Mouse (Mus musculus): ENCODE data around the gene Etv4. TPM values are rescaled to one million over a fixed set of nuclear protein-coding genes. Genes with fewer than 3 reads are reported as not detected.
A peak's percentile ranks its signal among the peaks of the same experiment; 100 is the strongest.

Etv4 gene
- polyA plus RNA-seq, 1 experiment from 2014 or later = 4.9 TPM

DNA sequence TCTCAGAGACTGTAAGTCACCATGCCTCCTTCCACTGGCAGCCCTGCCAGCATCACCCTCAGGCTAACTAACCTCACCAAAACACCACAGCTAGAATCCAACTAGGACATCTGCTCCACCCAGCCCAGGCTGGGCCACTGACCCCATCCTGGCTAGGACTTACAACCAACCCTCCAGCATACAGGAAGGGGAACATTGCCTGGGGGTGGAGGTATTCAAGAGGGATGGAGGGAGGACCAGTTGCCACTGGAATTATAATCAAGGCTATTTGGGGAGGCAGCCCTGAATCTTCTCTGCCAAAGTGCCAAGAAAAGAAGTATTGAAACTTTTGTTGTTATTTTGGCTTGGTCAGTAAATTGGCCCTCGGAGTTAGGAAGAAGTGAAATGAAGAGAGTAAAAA lies 2.0 kb downstream of the Etv4 start:
- Histone ChIP-seq H3K9me3 (replicated peaks; ENCODE audit: control insufficient read depth, low read length) (no peaks in the 10 kb centered on the region), H3K27me3 (ENCODE audit: control insufficient read depth, insufficient read depth, low read length) (peaks cover 53% of the 10 kb centered on the region), H3K4me2 (ENCODE audit: low read depth, low read length) (no peak overlapping the region), H3K4me1 (ENCODE audit: control insufficient read depth, insufficient read depth, low read length) (peaks cover 17% of the 10 kb centered on the region), H3K9ac (ENCODE audit: low read length) (no peak overlapping the region), H3K27ac (ENCODE audit: low read length) (no peak overlapping the region), H3K36me3 (ENCODE audit: control insufficient read depth, insufficient read depth, low read length) (no peaks in the 10 kb centered on the region), H3K4me3 (replicated peaks; ENCODE audit: low read length) (no peak overlapping the region)
- WGBS = 75% methylated on average over 1 of the region's 1 CpGs
- ATAC-seq (ENCODE audit: insufficient read depth, low FRiP score) = no peak

DNA sequence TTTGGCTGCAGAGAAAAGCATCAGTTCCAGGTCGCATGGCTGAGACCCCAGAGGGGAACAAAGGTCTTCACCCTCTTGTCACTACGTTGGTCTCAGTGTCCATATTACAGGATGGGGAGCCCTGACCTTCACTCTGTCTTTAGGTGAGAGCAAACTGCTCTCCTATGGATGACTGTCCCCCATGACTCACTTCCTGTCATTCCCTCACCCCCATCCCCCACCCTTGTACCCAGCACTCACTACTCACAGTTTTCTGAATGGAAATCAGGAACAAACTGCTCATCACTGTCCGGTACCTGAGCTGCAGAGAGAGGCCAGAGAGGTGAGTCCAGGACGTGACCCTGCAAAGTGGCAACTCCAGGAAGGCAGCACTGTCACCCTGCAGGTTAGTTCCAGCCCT lies 8.3 kb downstream of the Etv4 start:
- ATAC-seq (ENCODE audit: insufficient read depth, low FRiP score) = no peak
- H3K36me3 ChIP-seq (ENCODE audit: control insufficient read depth, insufficient read depth, low read length) = no peaks in the 10 kb centered on the region
- H3K27me3 ChIP-seq (ENCODE audit: control insufficient read depth, insufficient read depth, low read length) = peaks cover 11% of the 10 kb centered on the region; the same call in 1 of the 2 replicates
- peaks cover 2% of the 10 kb centered on the region for H3K4me1 ChIP-seq (ENCODE audit: control insufficient read depth, insufficient read depth, low read length)
- no peak overlapping the region for H3K4me3 ChIP-seq (replicated peaks; ENCODE audit: low read length)
- H3K9ac ChIP-seq (ENCODE audit: low read length) = no peak overlapping the region
- no peaks in the 10 kb centered on the region for H3K9me3 ChIP-seq (replicated peaks; ENCODE audit: control insufficient read depth, low read length)
- H3K27ac ChIP-seq (ENCODE audit: low read length) = no peak overlapping the region
- no peak overlapping the region for H3K4me2 ChIP-seq (ENCODE audit: low read depth, low read length)
- WGBS = 80% methylated on average over 4 of the region's 4 CpGs

DNA sequence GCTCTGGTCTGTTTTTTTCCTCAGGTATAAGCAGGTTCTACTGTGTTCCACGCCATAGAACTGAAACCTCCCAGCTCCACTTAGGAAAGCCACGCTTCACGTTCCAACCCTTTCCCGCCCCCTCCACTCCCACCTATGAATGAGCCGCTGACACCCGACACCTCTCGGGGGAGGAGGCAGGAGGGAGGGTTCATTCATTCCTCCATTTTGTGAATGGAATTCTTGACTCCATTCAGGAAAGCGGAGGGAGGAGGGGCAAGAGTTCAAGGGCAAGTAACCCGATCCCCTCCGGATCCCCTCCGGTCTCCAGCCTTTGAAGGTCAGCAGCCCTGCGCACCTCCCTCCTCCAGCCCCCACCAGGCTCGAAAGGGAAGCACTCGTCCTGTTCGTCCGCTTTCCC lies 12.7 kb downstream of the Etv4 start:
- Histone ChIP-seq H3K4me2 (ENCODE audit: low read depth, low read length) (peak overlapping the region; percentile 57), H3K27ac (ENCODE audit: low read length) (no peak overlapping the region), H3K9ac (ENCODE audit: low read length) (peak overlapping the region; percentile 34), H3K36me3 (ENCODE audit: control insufficient read depth, insufficient read depth, low read length) (no peaks in the 10 kb centered on the region), H3K9me3 (replicated peaks; ENCODE audit: control insufficient read depth, low read length) (no peaks in the 10 kb centered on the region), H3K27me3 (ENCODE audit: control insufficient read depth, insufficient read depth, low read length) (peaks cover 4% of the 10 kb centered on the region; the same call in 1 of the 2 replicates), H3K4me3 (replicated peaks; ENCODE audit: low read length) (peak overlapping the region; percentile 28), H3K4me1 (ENCODE audit: control insufficient read depth, insufficient read depth, low read length) (peaks cover 2% of the 10 kb centered on the region)
- peak; percentile 87 for ATAC-seq (ENCODE audit: insufficient read depth, low FRiP score)
- 0% methylated on average over 16 of the region's 16 CpGs for WGBS

DNA sequence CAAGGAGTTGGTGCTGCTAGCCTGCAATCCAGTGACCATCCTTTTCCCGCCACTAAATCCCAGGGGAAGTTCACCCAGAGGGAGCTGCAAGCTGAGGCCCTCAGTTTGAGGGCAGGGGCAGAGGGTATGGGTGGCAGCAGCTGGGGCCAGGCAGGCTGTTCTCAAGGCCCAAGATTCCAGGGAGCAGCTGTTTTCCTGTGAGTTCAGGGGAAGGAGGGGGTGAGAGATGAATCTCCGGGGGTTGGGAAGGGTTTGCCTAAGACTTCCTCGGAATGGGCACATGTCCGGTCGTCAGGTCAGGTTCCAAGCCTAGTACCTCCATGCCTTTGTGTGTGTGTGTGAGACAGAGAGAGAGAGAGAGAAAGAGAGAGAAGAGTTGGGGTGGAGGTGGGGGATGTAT lies 13.1 kb downstream of the Etv4 start:
- H3K4me1 ChIP-seq (ENCODE audit: control insufficient read depth, insufficient read depth, low read length) = peaks cover 2% of the 10 kb centered on the region
- no peaks in the 10 kb centered on the region for H3K9me3 ChIP-seq (replicated peaks; ENCODE audit: control insufficient read depth, low read length)
- no peak overlapping the region for H3K9ac ChIP-seq (ENCODE audit: low read length)
- peak overlapping the region; percentile 57 for H3K4me2 ChIP-seq (ENCODE audit: low read depth, low read length)
- H3K36me3 ChIP-seq (ENCODE audit: control insufficient read depth, insufficient read depth, low read length) = no peaks in the 10 kb centered on the region
- peak overlapping the region; percentile 28 for H3K4me3 ChIP-seq (replicated peaks; ENCODE audit: low read length)
- no peak overlapping the region for H3K27ac ChIP-seq (ENCODE audit: low read length)
- H3K27me3 ChIP-seq (ENCODE audit: control insufficient read depth, insufficient read depth, low read length) = peaks cover 4% of the 10 kb centered on the region; the same call in 1 of the 2 replicates
- WGBS = 8% methylated on average over 5 of the region's 5 CpGs
- no peak for ATAC-seq (ENCODE audit: insufficient read depth, low FRiP score)

DNA sequence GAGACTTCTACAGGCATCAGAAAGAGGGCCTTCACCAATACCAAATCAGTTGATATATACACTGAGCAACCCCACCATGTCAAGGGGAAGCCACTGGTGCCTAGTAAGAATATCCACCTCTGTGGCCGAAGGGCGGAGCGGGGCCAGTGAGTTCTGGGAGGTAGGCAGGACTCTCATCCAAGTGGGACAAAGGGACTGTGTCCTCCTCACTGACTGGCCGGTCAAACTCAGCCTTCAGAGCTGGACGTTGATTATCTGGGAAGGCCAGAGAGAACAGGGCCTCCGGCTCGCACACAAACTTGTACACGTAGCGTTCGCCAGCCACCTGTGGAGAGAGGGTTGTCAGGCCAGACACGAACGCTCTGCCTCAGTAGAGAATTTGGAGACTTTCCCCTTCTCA lies 14.9 kb downstream of the Etv4 start:
- Histone ChIP-seq H3K9me3 (replicated peaks; ENCODE audit: control insufficient read depth, low read length) (no peaks in the 10 kb centered on the region), H3K27ac (ENCODE audit: low read length) (no peak overlapping the region), H3K4me1 (ENCODE audit: control insufficient read depth, insufficient read depth, low read length) (peaks cover 2% of the 10 kb centered on the region), H3K4me3 (replicated peaks; ENCODE audit: low read length) (no peak overlapping the region), H3K4me2 (ENCODE audit: low read depth, low read length) (no peak overlapping the region), H3K9ac (ENCODE audit: low read length) (no peak overlapping the region), H3K27me3 (ENCODE audit: control insufficient read depth, insufficient read depth, low read length) (peaks cover 4% of the 10 kb centered on the region; the same call in 1 of the 2 replicates), H3K36me3 (ENCODE audit: control insufficient read depth, insufficient read depth, low read length) (peaks cover 12% of the 10 kb centered on the region; the same call in 1 of the 2 replicates)
- WGBS = 93% methylated on average over 12 of the region's 12 CpGs
- ATAC-seq (ENCODE audit: insufficient read depth, low FRiP score) = no peak

DNA sequence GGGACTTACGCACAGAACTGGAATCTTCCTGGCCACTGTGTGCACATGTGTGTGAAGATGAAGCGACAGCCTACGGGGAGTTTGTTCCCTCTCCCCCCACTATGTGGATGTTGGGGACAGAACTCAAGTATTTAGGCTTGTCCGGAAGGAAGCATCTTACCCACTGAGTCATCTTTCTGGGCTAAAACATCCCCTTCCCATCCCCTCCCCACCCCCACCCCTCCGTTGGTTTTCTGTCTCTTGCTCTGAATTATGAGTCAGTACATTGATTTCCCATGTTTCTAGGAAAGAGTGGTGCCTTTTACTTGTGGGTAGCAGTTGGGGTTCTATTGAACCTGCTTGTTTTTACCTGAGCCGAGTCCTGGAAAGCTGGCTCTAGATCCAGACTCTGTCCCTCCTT lies 16.4 kb downstream of the Etv4 start:
- peaks cover 2% of the 10 kb centered on the region for H3K4me1 ChIP-seq (ENCODE audit: control insufficient read depth, insufficient read depth, low read length)
- no peak overlapping the region for H3K27ac ChIP-seq (ENCODE audit: low read length)
- H3K36me3 ChIP-seq (ENCODE audit: control insufficient read depth, insufficient read depth, low read length) = peaks cover 21% of the 10 kb centered on the region
- no peak overlapping the region for H3K9ac ChIP-seq (ENCODE audit: low read length)
- no peak for ATAC-seq (ENCODE audit: insufficient read depth, low FRiP score)
- H3K9me3 ChIP-seq (replicated peaks; ENCODE audit: control insufficient read depth, low read length) = no peaks in the 10 kb centered on the region
- no peak overlapping the region for H3K4me2 ChIP-seq (ENCODE audit: low read depth, low read length)
- WGBS = 89% methylated on average over 6 of the region's 6 CpGs
- no peak overlapping the region for H3K4me3 ChIP-seq (replicated peaks; ENCODE audit: low read length)
- peaks cover 4% of the 10 kb centered on the region; the same call in 1 of the 2 replicates for H3K27me3 ChIP-seq (ENCODE audit: control insufficient read depth, insufficient read depth, low read length)

DNA sequence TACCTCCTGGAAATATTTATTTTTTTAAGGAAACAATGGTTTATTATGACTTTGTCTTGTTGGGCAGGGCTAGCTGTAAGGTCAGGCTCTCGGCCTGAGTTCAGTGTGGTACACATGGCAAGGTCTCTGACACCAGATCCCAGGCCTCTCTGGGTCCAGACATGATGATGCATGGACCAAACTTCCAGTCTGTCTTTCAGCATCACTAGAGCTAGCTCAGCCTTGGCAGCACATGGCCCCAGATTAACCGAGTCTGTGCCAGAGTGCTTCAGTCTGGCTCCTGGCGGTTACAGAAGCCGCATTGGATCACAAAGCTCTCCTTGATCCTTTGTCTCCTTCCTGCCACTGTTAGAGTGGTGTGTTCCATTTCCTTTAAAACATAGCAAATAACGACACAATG lies 17.8 kb downstream of the Etv4 start:
- peaks cover 24% of the 10 kb centered on the region for H3K36me3 ChIP-seq (ENCODE audit: control insufficient read depth, insufficient read depth, low read length)
- H3K4me2 ChIP-seq (ENCODE audit: low read depth, low read length) = no peak overlapping the region
- no peak overlapping the region for H3K27ac ChIP-seq (ENCODE audit: low read length)
- H3K9ac ChIP-seq (ENCODE audit: low read length) = no peak overlapping the region
- WGBS = 77% methylated on average over 5 of the region's 5 CpGs
- peaks cover 2% of the 10 kb centered on the region for H3K4me1 ChIP-seq (ENCODE audit: control insufficient read depth, insufficient read depth, low read length)
- H3K27me3 ChIP-seq (ENCODE audit: control insufficient read depth, insufficient read depth, low read length) = no peaks in the 10 kb centered on the region
- no peaks in the 10 kb centered on the region for H3K9me3 ChIP-seq (replicated peaks; ENCODE audit: control insufficient read depth, low read length)
- H3K4me3 ChIP-seq (replicated peaks; ENCODE audit: low read length) = no peak overlapping the region
- no peak for ATAC-seq (ENCODE audit: insufficient read depth, low FRiP score)

DNA sequence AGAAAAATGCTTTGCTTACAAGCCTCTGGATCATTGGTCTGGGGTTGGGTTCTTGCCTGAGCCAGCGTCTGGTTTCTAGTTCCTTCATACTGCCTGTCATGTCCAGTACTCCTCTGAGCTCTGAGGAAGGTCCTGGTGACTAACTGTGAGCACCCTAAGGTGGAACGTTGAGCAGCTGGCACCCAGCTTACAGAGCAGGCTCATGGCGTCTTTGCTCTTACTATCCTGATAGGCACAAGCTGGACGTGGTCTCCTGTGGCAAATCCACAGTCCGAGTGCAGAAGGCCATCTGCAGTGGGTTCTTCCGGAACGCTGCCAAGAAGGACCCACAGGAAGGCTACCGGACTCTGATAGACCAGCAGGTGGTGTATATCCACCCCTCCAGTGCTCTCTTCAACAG lies 20.6 kb downstream of the Etv4 start:
- no peaks in the 10 kb centered on the region for H3K4me1 ChIP-seq (ENCODE audit: control insufficient read depth, insufficient read depth, low read length)
- no peak overlapping the region for H3K4me2 ChIP-seq (ENCODE audit: low read depth, low read length)

DNA sequence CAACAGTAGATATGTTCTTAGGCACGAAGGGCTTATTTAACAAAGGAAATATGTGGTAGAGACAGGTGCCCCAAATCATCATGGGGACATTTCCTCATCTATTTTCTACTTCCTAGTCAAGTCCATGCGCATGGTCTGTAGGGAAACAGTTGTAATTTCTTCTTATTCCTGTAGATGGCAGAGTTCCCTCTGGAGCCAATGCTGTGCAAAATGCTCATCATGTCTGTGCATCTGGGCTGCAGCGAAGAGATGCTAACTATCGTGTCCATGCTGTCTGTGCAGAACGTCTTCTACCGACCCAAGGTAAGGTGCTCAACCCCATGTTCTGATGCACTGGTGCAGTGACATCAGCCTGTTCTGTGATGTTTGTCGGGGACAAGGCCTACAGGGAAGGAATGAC lies 21.4 kb downstream of the Etv4 start:
- H3K9me3 ChIP-seq (replicated peaks; ENCODE audit: control insufficient read depth, low read length) = no peaks in the 10 kb centered on the region
- no peaks in the 10 kb centered on the region for H3K27me3 ChIP-seq (ENCODE audit: control insufficient read depth, insufficient read depth, low read length)
- peaks cover 24% of the 10 kb centered on the region for H3K36me3 ChIP-seq (ENCODE audit: control insufficient read depth, insufficient read depth, low read length)
- WGBS = 48% methylated on average over 7 of the region's 7 CpGs
- no peak overlapping the region for H3K27ac ChIP-seq (ENCODE audit: low read length)
- no peak overlapping the region for H3K9ac ChIP-seq (ENCODE audit: low read length)
- H3K4me3 ChIP-seq (replicated peaks; ENCODE audit: low read length) = no peak overlapping the region
- no peaks in the 10 kb centered on the region for H3K4me1 ChIP-seq (ENCODE audit: control insufficient read depth, insufficient read depth, low read length)
- ATAC-seq (ENCODE audit: insufficient read depth, low FRiP score) = no peak
- H3K4me2 ChIP-seq (ENCODE audit: low read depth, low read length) = no peak overlapping the region

More for the DNA sequence above, 20.6 kb downstream of the Etv4 start:
- peaks cover 24% of the 10 kb centered on the region for H3K36me3 ChIP-seq (ENCODE audit: control insufficient read depth, insufficient read depth, low read length)
- H3K27ac ChIP-seq (ENCODE audit: low read length) = no peak overlapping the region
- no peak overlapping the region for H3K4me3 ChIP-seq (replicated peaks; ENCODE audit: low read length)
- H3K27me3 ChIP-seq (ENCODE audit: control insufficient read depth, insufficient read depth, low read length) = no peaks in the 10 kb centered on the region
- 92% methylated on average over 8 of the region's 8 CpGs for WGBS
- no peak overlapping the region for H3K9ac ChIP-seq (ENCODE audit: low read length)
- no peak for ATAC-seq (ENCODE audit: insufficient read depth, low FRiP score)
- H3K9me3 ChIP-seq (replicated peaks; ENCODE audit: control insufficient read depth, low read length) = no peaks in the 10 kb centered on the region

DNA sequence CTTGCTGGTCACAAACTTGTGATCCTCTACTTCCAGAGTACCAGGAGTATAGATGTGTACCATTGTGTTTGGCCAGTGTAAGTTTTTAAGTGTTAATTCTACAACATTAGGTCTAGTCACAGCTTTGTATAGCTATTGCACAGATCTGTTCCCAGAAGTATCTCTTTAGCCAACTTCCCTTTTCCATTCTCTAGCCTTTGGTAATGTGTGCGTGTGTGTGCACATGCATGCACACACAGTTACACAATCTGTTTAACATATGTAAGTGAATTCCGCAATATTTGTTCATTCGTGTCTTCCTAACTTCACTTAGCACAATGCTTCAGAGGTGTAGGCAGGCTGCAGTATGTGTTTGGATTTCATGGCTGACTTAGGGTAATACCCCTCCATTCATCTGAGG lies 25.6 kb downstream of the Etv4 start:
- 92% methylated on average over 3 of the region's 3 CpGs for WGBS
- Histone ChIP-seq H3K4me2 (ENCODE audit: low read depth, low read length) (no peak overlapping the region), H3K27me3 (ENCODE audit: control insufficient read depth, insufficient read depth, low read length) (no peaks in the 10 kb centered on the region)

More for the DNA sequence above, 25.6 kb downstream of the Etv4 start:
- no peaks in the 10 kb centered on the region for H3K4me1 ChIP-seq (ENCODE audit: control insufficient read depth, insufficient read depth, low read length)
- no peaks in the 10 kb centered on the region for H3K9me3 ChIP-seq (replicated peaks; ENCODE audit: control insufficient read depth, low read length)
- H3K27ac ChIP-seq (ENCODE audit: low read length) = no peak overlapping the region
- H3K36me3 ChIP-seq (ENCODE audit: control insufficient read depth, insufficient read depth, low read length) = peaks cover 17% of the 10 kb centered on the region
- no peak overlapping the region for H3K9ac ChIP-seq (ENCODE audit: low read length)
- ATAC-seq (ENCODE audit: insufficient read depth, low FRiP score) = no peak
- H3K4me3 ChIP-seq (replicated peaks; ENCODE audit: low read length) = no peak overlapping the region

Measured in stomach, embryonic 16.5 days (tissue).